Mouse (Mus musculus) forebrain, embryonic 14.5 days (tissue): ENCODE data around the gene Olfr573-ps1. TPM values are rescaled to one million over a fixed set of nuclear protein-coding genes. Genes with fewer than 3 reads are reported as not detected.

Experiments
- ATAC-seq: fragments of 200-750 bp; cut with Nextera tagmentation; 2 replicates; pipeline ENCODE4 v1.8.0; 2017; ENCODE audit warnings: mild to moderate bottlenecking, moderate library complexity
- DNase-seq: peaks from one replicate; pipeline ENCODE4 v3.0.0-alpha.2; 2015; ENCODE audit warnings: low spot score
- H3K27ac ChIP-seq: fragments of 300-500 bp; sonication (generic); 2 replicates; pipeline ENCODE4 v1.5.1; 2014; ENCODE audit warnings: low read depth, mild to moderate bottlenecking, control low read depth, low read length, moderate library complexity
- H3K27me3 ChIP-seq: fragments of 300-500 bp; sonication (generic); replicated peaks from 2 replicates; pipeline ENCODE4 v1.6.1; 2014; ENCODE audit warnings: low read length, control low read depth, mixed read lengths; ENCODE audit not compliant: control insufficient read depth, insufficient read depth
- H3K36me3 ChIP-seq: fragments of 300-500 bp; sonication (generic); 2 replicates; pipeline ENCODE4 v1.6.1; 2014; ENCODE audit warnings: low read length, control low read depth; ENCODE audit not compliant: control insufficient read depth, insufficient read depth
- H3K4me1 ChIP-seq: fragments of 300-500 bp; sonication (generic); 2 replicates; pipeline ENCODE4 v1.6.1; 2014; ENCODE audit warnings: antibody characterized with exemption, low read length, control low read depth; ENCODE audit not compliant: control insufficient read depth, insufficient read depth
- H3K4me2 ChIP-seq: fragments of 300-500 bp; sonication (generic); 2 replicates; pipeline ENCODE4 v1.6.1; 2014; ENCODE audit warnings: mild to moderate bottlenecking, control low read depth, low read length
- H3K4me3 ChIP-seq: fragments of 300-500 bp; sonication (generic); 2 replicates; pipeline ENCODE4 v1.5.1; 2014; ENCODE audit warnings: low read depth, low read length, control low read depth
- H3K9ac ChIP-seq: fragments of 300-500 bp; sonication (generic); 2 replicates; pipeline ENCODE4 v1.6.1; 2014; ENCODE audit warnings: mild to moderate bottlenecking, low read length, control low read depth, moderate library complexity
- H3K9me3 ChIP-seq: fragments of 300-500 bp; sonication (generic); replicated peaks from 2 replicates; pipeline ENCODE4 v1.6.1; 2016; ENCODE audit warnings: low read length, control low read depth, mixed read lengths; ENCODE audit not compliant: control insufficient read depth
- WGBS: fragments of 180-500 bp; shearing (Covaris S2); extraction: QIAGEN DNeasy Blood & Tissue Kit; methylation state at CpG from one replicate; pipeline ENCODE4 v1.1.7; 2014; 5-methylcytosine and 5-hydroxymethylcytosine counted together
- polyA plus RNA-seq: library from polyadenylated mRNA; unstranded; fragments of >200 nt; fragmentation: Nextera tagmentation; extraction: Ambion mirVana; gene quantifications from 2 replicates; pipeline ENCODE4 v1.2.1, GENCODE M21; 2014

The Olfr573-ps1 gene
- polyA plus RNA-seq, result not detected in 2 replicates

DNA sequence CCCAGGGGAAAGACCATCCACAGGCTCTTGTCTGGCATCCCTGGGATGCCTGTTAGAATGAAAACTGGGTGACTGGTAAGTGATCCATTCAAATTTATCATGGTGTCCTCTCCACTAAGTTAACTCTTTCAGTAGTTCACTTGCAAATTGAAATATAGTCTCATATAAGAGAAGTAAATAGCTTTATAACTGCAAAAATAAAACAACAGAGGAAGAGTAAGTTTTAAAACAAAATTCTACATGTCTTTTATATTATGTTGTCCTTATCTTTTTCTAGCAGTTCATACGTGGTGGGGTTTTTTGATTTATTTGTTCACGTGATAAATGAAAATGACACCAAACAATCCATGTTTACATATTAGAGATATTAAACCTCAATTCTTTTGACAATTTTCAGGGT, at the start of gene Olfr573-ps1:
TSS of gene Olfr573-ps1 (minus strand) at position 101 of the 400 bp plus-strand sequence.
- WGBS, result 87% methylated on average over 2 of the region's 2 CpGs
- Histone ChIP-seq H3K4me2 (no peak within 1 kb of the TSS), H3K4me3 (no peak within 1 kb of the TSS), H3K36me3 (no peaks in the 10 kb centered on the region), H3K4me1 (no peaks in the 10 kb centered on the region), H3K27me3 (no peaks in the 10 kb centered on the region), H3K9me3 (no peaks in the 10 kb centered on the region), H3K9ac (no peak within 1 kb of the TSS), H3K27ac (no peak within 1 kb of the TSS)
- ATAC-seq (no peak), DNase-seq (no peak)

DNA sequence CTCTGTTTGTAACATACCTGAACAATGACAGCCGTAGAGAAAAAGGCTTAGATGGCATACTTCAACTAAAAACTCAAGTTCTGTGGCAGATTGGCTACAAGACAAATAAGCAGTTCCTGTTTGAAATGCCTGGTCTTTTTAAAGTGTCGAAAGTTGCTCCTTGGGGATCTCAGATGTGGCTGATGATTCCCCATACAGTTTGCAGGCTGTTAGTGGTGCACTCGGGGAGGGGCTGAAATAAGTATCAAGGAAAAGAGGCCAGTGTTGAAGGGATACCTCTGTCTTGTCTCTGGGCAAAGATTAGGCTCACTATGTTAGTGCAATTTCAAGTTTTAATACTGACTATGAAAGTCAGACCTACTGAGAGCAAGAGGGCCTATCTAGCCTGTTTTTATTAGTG, 46.8 kb upstream of the Olfr573-ps1 start, which contains the start of gene Olfr578:
TSS of gene Olfr578 (minus strand) at position 101 of the 400 bp plus-strand sequence.
- H3K4me1 ChIP-seq, result no peaks in the 10 kb centered on the region
- H3K27me3 ChIP-seq, result no peaks in the 10 kb centered on the region
- H3K9me3 ChIP-seq, result no peaks in the 10 kb centered on the region
- H3K4me3 ChIP-seq, result no peak within 1 kb of the TSS
- no peaks in the 10 kb centered on the region for H3K36me3 ChIP-seq
- H3K9ac ChIP-seq, result no peak within 1 kb of the TSS
- 83% methylated on average over 3 of the region's 3 CpGs for WGBS
- ATAC-seq (no peak), DNase-seq (no peak)
- no peak within 1 kb of the TSS for H3K4me2 ChIP-seq
- no peak within 1 kb of the TSS for H3K27ac ChIP-seq

- Histone ChIP-seq H3K4me1 (no peaks in the 10 kb centered on the region), H3K27me3 (no peaks in the 10 kb centered on the region), H3K27ac (no peak within 1 kb of the TSS), H3K4me3 (no peak within 1 kb of the TSS), H3K9ac (no peak within 1 kb of the TSS), H3K9me3 (no peaks in the 10 kb centered on the region), H3K36me3 (no peaks in the 10 kb centered on the region), H3K4me2 (no peak within 1 kb of the TSS)
- DNase-seq (no peak), ATAC-seq (no peak)
- WGBS, result 83% methylated on average over 2 of the region's 2 CpGs
These were observed 33.5 kb upstream of the Olfr573-ps1 start, which contains the start of gene Olfr577 for GRCm38 (mm10) chr7:102975843-102976242. TSS of gene Olfr577 (minus strand) at chr7:102975943.

GRCm38 (mm10) chr7:102974399-102974798, 32.0 kb upstream of the Olfr573-ps1 start:
- no peak for ATAC-seq

DNA sequence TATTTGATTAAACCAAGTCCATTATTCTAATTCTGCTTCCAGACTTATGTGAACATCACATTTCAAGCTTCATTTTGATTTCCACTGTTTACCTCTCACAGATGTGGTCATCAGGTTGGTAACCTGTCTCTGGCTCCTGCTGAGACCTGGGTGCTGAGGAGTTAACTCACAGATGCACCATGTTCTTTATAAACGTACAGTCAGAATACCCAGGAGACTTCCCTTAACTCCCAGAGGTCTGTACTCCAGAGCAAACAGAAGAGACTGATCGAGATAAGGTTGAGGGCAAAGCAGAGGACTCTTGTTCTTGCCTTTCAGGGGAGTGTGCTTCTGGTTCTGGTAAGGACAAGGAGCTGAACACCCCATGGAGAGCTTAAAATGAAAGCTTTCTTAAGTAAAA, 20.0 kb upstream of the Olfr573-ps1 start, which contains the start of gene Olfr576:
TSS of gene Olfr576 (plus strand) at position 301 of the 400 bp plus-strand sequence.
- DNase-seq, result no peak
- Histone ChIP-seq H3K9ac (no peak within 1 kb of the TSS), H3K27me3 (no peaks in the 10 kb centered on the region), H3K4me2 (no peak within 1 kb of the TSS), H3K36me3 (no peaks in the 10 kb centered on the region), H3K4me3 (no peak within 1 kb of the TSS), H3K9me3 (no peaks in the 10 kb centered on the region), H3K27ac (no peak within 1 kb of the TSS), H3K4me1 (no peaks in the 10 kb centered on the region)
- no peak for ATAC-seq
- WGBS, result 66% methylated on average over 2 of the region's 2 CpGs

More at GRCm38 (mm10) chr7:102974399-102974798, 32.0 kb upstream of the Olfr573-ps1 start:
- no peak for DNase-seq
- no peak overlapping the region for H3K4me2 ChIP-seq
- H3K9ac ChIP-seq, result no peak overlapping the region
- no peak overlapping the region for H3K4me3 ChIP-seq
- no peaks in the 10 kb centered on the region for H3K9me3 ChIP-seq
- H3K27ac ChIP-seq, result no peak overlapping the region
- no peaks in the 10 kb centered on the region for H3K27me3 ChIP-seq
- no peaks in the 10 kb centered on the region for H3K4me1 ChIP-seq
- WGBS, result 40% methylated on average over 1 of the region's 1 CpGs
- no peaks in the 10 kb centered on the region for H3K36me3 ChIP-seq

- WGBS, result 70% methylated on average over 1 of the region's 1 CpGs
- H3K9me3 ChIP-seq, result no peaks in the 10 kb centered on the region
- no peak within 1 kb of the TSS for H3K4me3 ChIP-seq
- H3K36me3 ChIP-seq, result no peaks in the 10 kb centered on the region
- no peaks in the 10 kb centered on the region for H3K27me3 ChIP-seq
- no peaks in the 10 kb centered on the region for H3K4me1 ChIP-seq
- H3K27ac ChIP-seq, result no peak within 1 kb of the TSS
- no peak within 1 kb of the TSS for H3K4me2 ChIP-seq
- ATAC-seq (no peak), DNase-seq (no peak)
- H3K9ac ChIP-seq, result no peak within 1 kb of the TSS
These were observed 16.2 kb upstream of the Olfr573-ps1 start, which contains the start of gene Olfr575 for GRCm38 (mm10) chr7:102958593-102958992. TSS of gene Olfr575 (minus strand) at chr7:102958775.

DNA sequence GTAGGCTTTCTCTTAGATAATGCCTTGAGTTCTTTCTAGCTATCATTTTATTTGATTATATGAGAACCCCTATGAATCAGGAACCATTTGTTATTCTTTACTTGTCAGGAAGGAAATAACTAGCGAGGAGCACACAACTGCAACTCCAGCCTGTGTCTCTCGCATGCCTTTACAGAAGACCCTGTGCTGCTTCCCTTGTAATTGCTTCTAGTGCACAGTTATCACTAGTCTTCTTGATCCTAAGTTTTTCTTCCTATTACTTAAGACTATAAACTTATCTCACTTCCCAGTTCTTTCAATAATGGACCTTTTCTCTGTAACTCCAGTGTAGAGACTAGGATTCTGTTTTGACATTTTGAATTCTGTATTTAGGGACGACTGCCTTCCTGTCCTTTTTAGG, 15.8 kb upstream of the Olfr573-ps1 start:
- no peak overlapping the region for H3K4me2 ChIP-seq
- H3K9ac ChIP-seq, result no peak overlapping the region
- no peaks in the 10 kb centered on the region for H3K9me3 ChIP-seq
- no peaks in the 10 kb centered on the region for H3K27me3 ChIP-seq
- 85% methylated on average over 3 of the region's 3 CpGs for WGBS
- H3K36me3 ChIP-seq, result no peaks in the 10 kb centered on the region
- ATAC-seq (no peak), DNase-seq (no peak)
- H3K4me1 ChIP-seq, result no peaks in the 10 kb centered on the region
- H3K27ac ChIP-seq, result no peak overlapping the region
- no peak overlapping the region for H3K4me3 ChIP-seq

- Histone ChIP-seq H3K4me2 (no peak overlapping the region), H3K9me3 (no peaks in the 10 kb centered on the region), H3K4me3 (no peak overlapping the region), H3K36me3 (no peaks in the 10 kb centered on the region), H3K27me3 (no peaks in the 10 kb centered on the region), H3K27ac (no peak overlapping the region), H3K4me1 (no peaks in the 10 kb centered on the region), H3K9ac (no peak overlapping the region)
- no peak for DNase-seq
- ATAC-seq, result no peak
- 72% methylated on average over 1 of the region's 1 CpGs for WGBS
These were observed 8.4 kb upstream of the Olfr573-ps1 start for GRCm38 (mm10) chr7:102950732-102951131.

GRCm38 (mm10) chr7:102948167-102948566, 5.8 kb upstream of the Olfr573-ps1 start, which contains the start of gene Olfr574:
TSS of gene Olfr574 (plus strand) at chr7:102948467.
- H3K4me3 ChIP-seq, result no peak within 1 kb of the TSS
- no peak within 1 kb of the TSS for H3K9ac ChIP-seq
- no peaks in the 10 kb centered on the region for H3K36me3 ChIP-seq
- no peaks in the 10 kb centered on the region for H3K27me3 ChIP-seq
- H3K27ac ChIP-seq, result no peak within 1 kb of the TSS
- H3K4me2 ChIP-seq, result no peak within 1 kb of the TSS
- 100% methylated on average over 1 of the region's 1 CpGs for WGBS
- no peaks in the 10 kb centered on the region for H3K9me3 ChIP-seq
- DNase-seq (no peak), ATAC-seq (no peak)
- H3K4me1 ChIP-seq, result no peaks in the 10 kb centered on the region
